20 mouse cellular contexts compared by ENCODE assay signal in the genomic region with DNA sequence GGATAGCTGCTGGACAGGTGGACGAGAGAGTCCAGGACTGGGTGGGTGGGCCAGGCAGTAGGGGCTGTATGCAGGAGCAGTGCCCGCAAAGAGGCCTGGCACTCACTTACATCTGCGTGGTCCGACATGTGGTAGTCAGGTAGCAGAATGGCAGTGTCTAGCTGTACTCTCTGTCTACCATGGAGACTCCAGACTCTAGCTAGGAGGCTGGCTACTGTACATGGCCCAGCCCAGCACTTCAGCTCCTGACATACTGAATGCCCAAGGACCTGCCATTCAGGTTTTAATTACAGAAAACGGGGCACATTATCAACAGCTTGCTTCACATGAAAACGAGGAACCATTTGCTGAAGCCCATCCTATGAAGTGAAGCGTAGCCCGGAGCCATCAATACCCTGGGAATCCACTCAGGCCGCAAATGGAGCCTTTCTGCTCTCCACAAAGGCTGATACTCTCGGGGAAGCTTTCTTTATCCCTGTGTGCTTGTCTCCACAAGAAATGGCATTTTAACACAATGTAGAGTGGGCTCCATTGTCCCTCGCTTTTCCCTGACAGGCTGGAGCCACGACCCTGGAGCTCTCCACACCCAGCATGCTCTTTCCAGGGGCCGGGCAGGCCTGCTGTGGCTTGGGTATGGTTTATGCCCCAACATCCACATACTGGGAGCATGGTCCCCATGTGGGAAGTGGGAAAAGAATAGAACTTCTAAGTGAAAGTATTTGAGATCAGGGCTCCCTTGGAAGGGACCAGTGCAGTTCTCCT.
DNase-seq lines count a peak whose midpoint lies in the region; ATAC-seq lines count a peak whose summit lies in the region.
"Had no signal": no experiment of that assay in that cellular context is flagged by ENCODE, and none has a peak within 500 bp of the region (broad histone marks: within the 10 kb centered on the region; RNA-seq: fewer than 3 reads in every experiment).

No protein-coding gene starts in this region.

- no peak overlapping the region for H3K4me3 ChIP-seq in neural tube, embryonic 12.5 days
- H3K4me3 ChIP-seq in neural tube, embryonic 15.5 days (replicated peaks) = no peak overlapping the region
- H3K4me3 ChIP-seq in forebrain, embryonic 14.5 days (ENCODE audit: low read depth, low read length) = no peak overlapping the region
- no peak overlapping the region for H3K4me3 ChIP-seq in hindbrain, embryonic 15.5 days
- H3K4me3 ChIP-seq in heart, embryonic 11.5 days (ENCODE audit: low read depth, low read length) = no peak overlapping the region
- H3K4me3 ChIP-seq: embryonic facial prominence, embryonic 12.5 days; erythroblast, embryonic 14.5 days; layer of hippocampus, adult 2 months; limb, embryonic 15.5 days; liver, embryonic 15.5 days; stomach, embryonic 15.5 days had no signal

- no peaks in the 10 kb centered on the region for H3K9me3 ChIP-seq in neural tube, embryonic 12.5 days
- H3K9me3 ChIP-seq in neural tube, embryonic 15.5 days (replicated peaks) = no peaks in the 10 kb centered on the region
- no peaks in the 10 kb centered on the region for H3K9me3 ChIP-seq in forebrain, embryonic 14.5 days (replicated peaks; ENCODE audit: control insufficient read depth, low read length)
- no peaks in the 10 kb centered on the region for H3K9me3 ChIP-seq in hindbrain, embryonic 15.5 days
- H3K9me3 ChIP-seq in heart, embryonic 11.5 days (replicated peaks; ENCODE audit: control insufficient read depth, low read length) = no peaks in the 10 kb centered on the region
- H3K9me3 ChIP-seq: embryonic facial prominence, embryonic 12.5 days; limb, embryonic 15.5 days; liver, embryonic 15.5 days; stomach, embryonic 15.5 days had no signal

- ATAC-seq in neural tube, embryonic 12.5 days (ENCODE audit: low FRiP score, low read depth) = 0 out of 2 replicates have a peak, but pooled peaks have one; percentile 41
- no peak for ATAC-seq in neural tube, embryonic 15.5 days (ENCODE audit: low FRiP score)
- peak; percentile 51 for ATAC-seq in forebrain, embryonic 14.5 days
- peak; percentile 38; the same call in 1 of the 2 replicates for ATAC-seq in hindbrain, embryonic 15.5 days (ENCODE audit: low FRiP score, low read depth)
- no peak for ATAC-seq in heart, embryonic 11.5 days (replicated peaks; ENCODE audit: insufficient number of reproducible peaks, low FRiP score, low TSS enrichment)

- H3K36me3 ChIP-seq in neural tube, embryonic 12.5 days = no peaks in the 10 kb centered on the region
- no peaks in the 10 kb centered on the region for H3K36me3 ChIP-seq in neural tube, embryonic 15.5 days
- H3K36me3 ChIP-seq in forebrain, embryonic 14.5 days (ENCODE audit: control insufficient read depth, insufficient read depth, low read length) = no peaks in the 10 kb centered on the region
- H3K36me3 ChIP-seq in hindbrain, embryonic 15.5 days = no peaks in the 10 kb centered on the region
- H3K36me3 ChIP-seq in heart, embryonic 11.5 days (ENCODE audit: control insufficient read depth, insufficient read depth, low read length) = no peaks in the 10 kb centered on the region
- H3K36me3 ChIP-seq: embryonic facial prominence, embryonic 12.5 days; limb, embryonic 15.5 days; liver, embryonic 15.5 days; stomach, embryonic 15.5 days had no signal

- H3K4me1 ChIP-seq in neural tube, embryonic 12.5 days = peaks cover 10% of the 10 kb centered on the region; the same call in 1 of the 2 replicates
- H3K4me1 ChIP-seq in neural tube, embryonic 15.5 days = 0 out of 2 replicates have a peak, but pooled peaks cover 5% of the 10 kb centered on the region
- H3K4me1 ChIP-seq in forebrain, embryonic 14.5 days (ENCODE audit: control insufficient read depth, insufficient read depth, low read length) = peaks cover 14% of the 10 kb centered on the region
- no peaks in the 10 kb centered on the region for H3K4me1 ChIP-seq in hindbrain, embryonic 15.5 days (replicated peaks)
- no peaks in the 10 kb centered on the region for H3K4me1 ChIP-seq in heart, embryonic 11.5 days (ENCODE audit: control insufficient read depth, insufficient read depth, low read length)
- H3K4me1 ChIP-seq: embryonic facial prominence, embryonic 12.5 days; liver, embryonic 15.5 days; stomach, embryonic 15.5 days had no signal

- peak; percentile 67 for DNase-seq in forebrain, embryonic 14.5 days (ENCODE audit: low spot score)
- DNase-seq in heart, postnatal 14 days = no peak
- DNase-seq in thymus, postnatal 25 days = no peak
- DNase-seq: cerebellum, adult 9-10 months; gastrocnemius, postnatal 25 days; kidney, adult 2 months; kidney, postnatal 14 days; layer of hippocampus, postnatal 36 days; right cerebral cortex, postnatal 25 days; thymus, adult 18-20 months had no signal

- no peak overlapping the region for H3K4me2 ChIP-seq in neural tube, embryonic 12.5 days (replicated peaks)
- H3K4me2 ChIP-seq in neural tube, embryonic 15.5 days = no peak overlapping the region
- H3K4me2 ChIP-seq in forebrain, embryonic 14.5 days (ENCODE audit: low read length) = no peak overlapping the region
- no peak overlapping the region for H3K4me2 ChIP-seq in hindbrain, embryonic 15.5 days
- H3K4me2 ChIP-seq in heart, embryonic 11.5 days = no peak overlapping the region
- H3K4me2 ChIP-seq: embryonic facial prominence, embryonic 12.5 days; limb, embryonic 15.5 days; liver, embryonic 15.5 days; stomach, embryonic 15.5 days had no signal

- H3K9ac ChIP-seq in neural tube, embryonic 12.5 days = no peak overlapping the region
- no peak overlapping the region for H3K9ac ChIP-seq in neural tube, embryonic 15.5 days (replicated peaks)
- H3K9ac ChIP-seq in forebrain, embryonic 14.5 days (ENCODE audit: low read length) = no peak overlapping the region
- no peak overlapping the region for H3K9ac ChIP-seq in hindbrain, embryonic 15.5 days
- no peak overlapping the region for H3K9ac ChIP-seq in heart, embryonic 11.5 days (ENCODE audit: low read depth, low read length)
- H3K9ac ChIP-seq: embryonic facial prominence, embryonic 12.5 days; limb, embryonic 15.5 days; liver, embryonic 15.5 days; stomach, embryonic 15.5 days had no signal

- 0 out of 2 replicates have a peak, but pooled peaks cover 4% of the 10 kb centered on the region for H3K27me3 ChIP-seq in neural tube, embryonic 12.5 days (replicated peaks)
- H3K27me3 ChIP-seq in neural tube, embryonic 15.5 days (replicated peaks) = no peaks in the 10 kb centered on the region; the same call in 1 of the 2 replicates
- H3K27me3 ChIP-seq in forebrain, embryonic 14.5 days (replicated peaks; ENCODE audit: control insufficient read depth, insufficient read depth, low read length) = no peaks in the 10 kb centered on the region
- no peaks in the 10 kb centered on the region for H3K27me3 ChIP-seq in hindbrain, embryonic 15.5 days
- peaks cover 6% of the 10 kb centered on the region; the same call in 1 of the 2 replicates for H3K27me3 ChIP-seq in heart, embryonic 11.5 days (ENCODE audit: control insufficient read depth, insufficient read depth, low read length)
- H3K27me3 ChIP-seq: limb, embryonic 15.5 days; liver, embryonic 15.5 days; stomach, embryonic 15.5 days had no signal

- WGBS in neural tube, embryonic 12.5 days = 56% methylated on average over 13 of the region's 13 CpGs
- 52% methylated on average over 13 of the region's 13 CpGs for WGBS in neural tube, embryonic 15.5 days
- WGBS in forebrain, embryonic 14.5 days = 31% methylated on average over 13 of the region's 13 CpGs
- 49% methylated on average over 13 of the region's 13 CpGs for WGBS in hindbrain, embryonic 15.5 days
- WGBS in heart, embryonic 11.5 days (ENCODE audit: insufficient replicate concordance) = 76% methylated on average over 13 of the region's 13 CpGs

- intact Hi-C loops in heart, postnatal 14 days (cut with DNase I) = loop anchor here (5.0 kb wide), 1 partner anchor 164 kb away; no protein-coding TSS in a partner anchor

- H3K27ac ChIP-seq in neural tube, embryonic 12.5 days = no peak overlapping the region
- no peak overlapping the region for H3K27ac ChIP-seq in neural tube, embryonic 15.5 days (replicated peaks)
- H3K27ac ChIP-seq in forebrain, embryonic 14.5 days (ENCODE audit: low read depth, low read length) = peak overlapping the region; percentile 55
- H3K27ac ChIP-seq in hindbrain, embryonic 15.5 days (replicated peaks) = no peak overlapping the region
- no peak overlapping the region for H3K27ac ChIP-seq in heart, embryonic 11.5 days (ENCODE audit: low read depth, low read length)
- H3K27ac ChIP-seq: embryonic facial prominence, embryonic 12.5 days; layer of hippocampus, adult 2 months; limb, embryonic 15.5 days; liver, embryonic 15.5 days; stomach, embryonic 15.5 days had no signal

Comparison
In these comparisons a context has a peak if more than half of its experiments do, and no peak if none do; other contexts are left out.
1. ATAC-seq: peak in neural tube, embryonic 12.5 days (single experiment), forebrain, embryonic 14.5 days (single experiment) and hindbrain, embryonic 15.5 days (single experiment); none in neural tube, embryonic 15.5 days (single experiment) and heart, embryonic 11.5 days (single experiment).